19 mouse cellular contexts compared by ENCODE assay signal in genomic region chr1:184254951-184255350, GRCm38 (mm10).
"Had no signal": no experiment of that assay in that cellular context is flagged by ENCODE, and none has a peak within 500 bp of the region (broad histone marks: within the 10 kb centered on the region; RNA-seq: fewer than 3 reads in every experiment).

No protein-coding gene starts in this region.

- H3K27me3 ChIP-seq: midbrain, embryonic 13.5 days; neural tube, embryonic 13.5 days; neural tube, embryonic 15.5 days had no signal

- H3K36me3 ChIP-seq: midbrain, embryonic 13.5 days; neural tube, embryonic 13.5 days; neural tube, embryonic 15.5 days had no signal

- H3K27ac ChIP-seq: macrophage; midbrain, embryonic 13.5 days; neural tube, embryonic 13.5 days; neural tube, embryonic 15.5 days had no signal

- H3K4me2 ChIP-seq: midbrain, embryonic 11.5 days; midbrain, embryonic 13.5 days; neural tube, embryonic 13.5 days; neural tube, embryonic 15.5 days had no signal

- H3K4me3 ChIP-seq: megakaryocyte, embryonic 14.5 days; midbrain, embryonic 13.5 days; myocyte; neural tube, embryonic 13.5 days; neural tube, embryonic 15.5 days had no signal

- DNase-seq: liver, postnatal 0 days; lung, adult 2 months; lung, postnatal 10 days; retina, postnatal 1 day; right cerebral cortex, adult 18-20 months; right cerebral cortex, postnatal 25 days; right cerebral cortex, postnatal 4 days; spleen, adult 18-20 months; thymus, adult 18-20 months; thymus, postnatal 14 days; thymus, postnatal 36 days had no signal

- H3K4me1 ChIP-seq: megakaryocyte, embryonic 14.5 days; midbrain, embryonic 13.5 days; neural tube, embryonic 13.5 days; neural tube, embryonic 15.5 days had no signal

- H3K9ac ChIP-seq: liver, postnatal 0 days; midbrain, embryonic 13.5 days; neural tube, embryonic 13.5 days; neural tube, embryonic 15.5 days had no signal

- ATAC-seq: liver, postnatal 0 days; midbrain, embryonic 13.5 days; midbrain, embryonic 16.5 days had no signal

- H3K9me3 ChIP-seq: midbrain, embryonic 13.5 days; neural tube, embryonic 13.5 days; neural tube, embryonic 15.5 days had no signal
